Mouse (Mus musculus) urinary bladder, adult 18-20 months (tissue): ENCODE results near the gene Zfyve9.
A peak's percentile ranks its signal among the peaks of the same experiment; 100 is the strongest.

Source experiments
- DNase-seq, 2 experiments: peaks; one replicate each; pipeline ENCODE4 v3.0.0; 2022; ENCODE audit warnings: low spot score in 2 of 2, mixed read lengths in 2 of 2

Zfyve9 gene

GRCm38 (mm10) chr4:108780057-108780863 lies at the start of gene Zfyve9:
TSS of gene Zfyve9 (minus strand) at chr4:108780798.
- DNase-seq, result peak; percentile 69 to 73

DNA sequence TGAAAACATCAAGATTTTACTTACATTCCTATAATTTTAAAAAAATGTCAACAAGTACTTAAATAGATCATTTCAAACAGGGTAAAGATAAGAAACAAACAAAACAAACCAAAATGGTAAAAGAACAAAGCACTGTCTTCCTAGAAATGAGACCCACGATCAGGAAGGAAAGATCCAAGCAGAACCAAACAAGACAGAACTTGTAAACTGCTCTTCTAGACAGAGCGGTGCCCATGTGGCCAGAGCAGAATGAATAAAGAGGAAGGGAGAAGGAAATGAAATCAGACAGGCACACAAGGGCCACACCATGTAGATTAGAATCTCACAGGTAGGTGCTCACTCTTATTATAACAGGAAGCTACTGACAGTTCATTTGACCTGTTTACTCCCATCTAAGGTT lies 46.0 kb upstream of the Zfyve9 start:
- peak in 1 of 2 experiments; percentile 10 for DNase-seq

DNA sequence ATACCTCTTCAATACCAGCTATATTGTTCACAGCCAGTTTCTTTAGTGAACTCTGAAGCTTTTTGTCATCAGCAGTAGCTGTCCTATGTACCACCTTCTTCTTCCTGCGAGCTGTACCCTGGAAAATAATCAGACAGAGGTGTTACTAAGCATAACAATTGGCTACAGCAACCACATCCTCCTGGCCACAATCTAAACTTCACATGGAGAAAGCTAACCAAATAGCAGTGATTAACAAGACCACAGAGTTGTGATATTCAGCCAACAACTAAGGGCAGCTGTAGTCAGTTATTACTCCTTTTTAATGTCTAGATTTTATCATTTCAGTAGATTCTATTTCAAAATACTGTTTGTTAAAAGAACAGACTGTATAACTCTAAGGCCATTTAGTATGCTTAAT lies 45.5 kb upstream of the Zfyve9 start:
- no peak for DNase-seq

DNA sequence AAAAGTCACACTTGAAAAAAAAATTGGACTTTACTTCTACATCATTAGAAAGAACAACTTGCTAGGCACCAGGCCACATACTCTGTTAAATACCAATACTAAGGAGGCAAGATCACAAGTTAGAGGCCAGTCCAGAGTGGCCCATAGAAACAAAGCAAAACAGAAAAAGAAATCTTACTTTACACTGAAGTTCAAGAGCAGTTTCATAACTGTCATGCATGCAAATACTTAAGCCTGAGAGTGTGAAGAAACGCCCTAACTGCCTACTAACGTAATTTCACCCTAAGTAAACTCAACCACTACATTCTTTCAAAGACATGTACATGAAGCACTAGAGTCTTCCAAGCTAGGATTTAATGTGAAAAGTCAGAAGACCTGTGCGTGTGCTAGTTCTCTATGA lies 45.1 kb upstream of the Zfyve9 start:
- no peak for DNase-seq

DNA sequence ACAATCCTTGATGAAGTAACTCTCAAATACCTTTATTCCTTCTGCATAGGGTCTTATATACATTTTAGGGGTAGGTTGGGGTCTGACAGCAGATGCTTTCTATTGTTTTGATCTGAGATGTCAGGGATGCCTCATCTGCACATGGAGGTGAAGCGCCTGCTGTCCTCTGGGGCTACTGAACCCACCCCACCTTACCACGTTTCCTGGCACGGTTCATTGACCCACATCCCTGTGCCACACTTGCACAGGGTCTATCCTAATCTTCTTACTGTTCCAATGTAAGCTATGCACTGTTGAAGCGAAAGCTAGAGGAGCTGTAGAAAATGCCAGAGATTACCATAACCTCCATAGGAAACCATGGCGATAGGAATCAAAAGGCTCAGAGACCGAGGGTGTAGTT lies 31.0 kb upstream of the Zfyve9 start:
- no peak for DNase-seq

- DNase-seq, result no peak
Measured at GRCm38 (mm10) chr4:108811142-108811541, 30.5 kb upstream of the Zfyve9 start.

DNA sequence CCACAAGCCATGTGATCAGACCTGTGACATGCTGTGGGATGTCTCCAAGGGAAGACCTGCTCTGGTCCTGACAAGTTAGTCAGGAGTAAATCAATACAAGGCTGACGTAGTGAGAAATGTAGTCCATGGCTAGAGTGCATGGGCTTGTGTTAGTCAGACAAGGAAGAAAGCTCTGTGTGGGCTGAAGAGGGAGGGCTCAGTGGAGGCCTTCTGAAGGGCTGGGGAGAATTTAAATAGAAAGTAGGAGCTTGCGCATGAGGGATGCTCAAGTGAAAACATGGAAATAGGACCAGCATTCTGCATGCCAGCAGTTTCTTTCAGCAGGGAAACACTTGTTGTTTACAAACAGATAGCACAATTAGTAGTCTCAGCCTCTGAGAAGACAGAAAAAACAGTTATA lies 22.9 kb upstream of the Zfyve9 start:
- no peak for DNase-seq

GRCm38 (mm10) chr4:108798083-108798830 lies 17.7 kb upstream of the Zfyve9 start:
- DNase-seq, result peak; percentile 28 to 61

- DNase-seq, result no peak
Measured at GRCm38 (mm10) chr4:108796701-108797100, 16.1 kb upstream of the Zfyve9 start.

GRCm38 (mm10) chr4:108793941-108794340 lies 13.3 kb upstream of the Zfyve9 start:
- DNase-seq, result no peak

- no peak for DNase-seq
Measured at GRCm38 (mm10) chr4:108790507-108790906, 9.9 kb upstream of the Zfyve9 start.

DNA sequence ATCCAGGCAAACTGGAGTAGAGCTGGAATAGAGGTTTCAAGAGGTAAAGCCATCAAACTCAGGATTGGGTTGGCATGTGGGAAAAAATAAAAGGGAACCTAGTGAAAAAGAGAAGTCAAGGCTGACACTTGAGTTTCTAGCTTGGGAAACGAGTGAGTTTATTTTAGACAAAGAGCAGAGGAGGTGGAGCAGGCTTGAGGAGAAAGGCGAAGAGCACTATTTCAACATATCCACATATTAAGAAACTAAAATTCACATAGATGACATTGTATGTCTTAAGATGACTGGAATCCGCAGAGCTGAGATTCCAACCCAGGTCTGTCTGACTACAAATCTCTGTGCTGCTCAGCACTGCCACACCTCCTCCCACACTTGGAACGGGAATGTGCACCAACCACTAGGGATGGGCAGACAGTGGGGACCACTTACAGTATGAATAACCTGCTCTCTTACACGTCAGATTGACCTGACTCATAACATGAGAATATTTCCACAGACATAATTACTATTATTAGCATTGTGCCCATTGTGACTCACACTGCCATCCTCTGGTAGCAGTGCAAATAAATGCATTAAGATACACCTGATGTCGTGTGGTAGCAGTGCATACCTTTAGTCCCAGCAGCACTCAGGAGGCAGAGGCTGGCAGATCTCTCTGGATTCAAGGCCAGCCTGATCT lies 8.8 kb upstream of the Zfyve9 start:
- DNase-seq, result no peak

DNA sequence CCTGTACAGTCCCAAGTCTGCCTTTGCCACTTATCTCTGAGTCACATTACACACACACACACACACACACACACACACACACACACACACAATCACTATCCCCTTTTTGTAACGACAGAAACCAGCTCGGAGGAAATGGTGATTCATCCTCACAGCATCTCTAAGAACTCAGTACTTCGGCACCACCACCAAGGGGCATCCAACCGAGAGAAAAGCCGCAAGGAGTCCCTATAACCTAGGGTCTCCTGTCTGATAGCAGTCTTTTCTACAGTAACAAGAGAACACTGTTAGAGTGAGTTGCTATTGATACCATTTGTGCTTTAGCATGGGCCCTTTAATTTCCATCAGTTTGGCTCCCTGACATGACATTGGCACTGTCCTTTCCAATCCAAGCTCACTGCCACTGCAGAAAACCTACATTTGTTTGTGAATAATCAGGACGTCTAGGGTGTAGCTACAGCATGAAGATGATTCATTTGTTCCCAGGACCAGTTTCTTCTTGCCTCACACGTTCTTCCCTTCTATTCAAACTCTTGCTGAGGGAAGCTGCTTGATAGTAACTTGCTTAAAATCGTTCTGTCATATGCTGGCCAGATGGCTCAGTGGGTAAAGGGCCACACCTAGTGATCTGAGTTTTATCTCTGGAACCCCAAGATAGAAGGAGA lies 2.0 kb upstream of the Zfyve9 start:
- DNase-seq, result no peak

GRCm38 (mm10) chr4:108781596-108781995 lies 998 bp upstream of the Zfyve9 start:
- DNase-seq, result no peak

GRCm38 (mm10) chr4:108780864-108781205 lies 237 bp upstream of the Zfyve9 start:
- no peak for DNase-seq

GRCm38 (mm10) chr4:108779763-108780056 lies 888 bp downstream of the Zfyve9 start:
- no peak for DNase-seq

DNA sequence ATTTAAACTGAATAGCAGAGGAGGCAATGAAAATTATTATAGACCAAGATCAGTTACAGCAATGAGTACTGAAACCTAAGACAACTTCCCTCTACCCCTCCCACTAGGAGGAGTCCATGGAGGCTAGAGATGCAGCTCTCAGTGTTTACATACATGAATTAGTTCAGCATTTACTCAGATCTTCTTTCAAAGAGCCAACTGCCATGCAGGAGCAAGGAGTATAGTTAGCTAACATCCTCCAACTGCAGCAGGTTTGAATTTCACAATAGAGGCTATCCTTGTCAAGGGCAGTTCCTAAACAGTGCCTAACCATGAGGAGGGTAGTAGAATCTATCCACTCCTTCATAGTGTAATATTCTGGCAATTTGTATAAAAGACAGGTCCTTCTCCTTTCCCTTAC lies 12.1 kb downstream of the Zfyve9 start:
- DNase-seq, result no peak

DNA sequence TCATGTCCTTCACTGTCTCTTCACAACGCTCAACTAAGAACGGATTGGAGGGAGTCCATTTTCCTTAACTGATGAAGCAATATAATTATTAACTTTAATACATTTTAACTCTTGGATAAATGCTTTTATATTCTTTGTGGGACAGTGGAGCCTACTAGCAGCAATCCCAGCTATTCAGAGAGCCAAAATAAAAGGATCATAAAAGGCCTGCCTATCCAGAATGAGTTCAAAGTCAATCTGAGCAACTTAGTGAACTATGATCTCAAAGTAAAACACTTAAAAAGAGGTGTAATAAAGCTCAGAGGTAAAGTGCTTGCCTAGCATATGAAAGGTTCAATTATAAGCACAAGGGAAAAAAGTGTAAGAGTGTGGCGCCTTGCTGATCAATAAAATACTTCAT lies 21.0 kb downstream of the Zfyve9 start:
- no peak for DNase-seq

DNA sequence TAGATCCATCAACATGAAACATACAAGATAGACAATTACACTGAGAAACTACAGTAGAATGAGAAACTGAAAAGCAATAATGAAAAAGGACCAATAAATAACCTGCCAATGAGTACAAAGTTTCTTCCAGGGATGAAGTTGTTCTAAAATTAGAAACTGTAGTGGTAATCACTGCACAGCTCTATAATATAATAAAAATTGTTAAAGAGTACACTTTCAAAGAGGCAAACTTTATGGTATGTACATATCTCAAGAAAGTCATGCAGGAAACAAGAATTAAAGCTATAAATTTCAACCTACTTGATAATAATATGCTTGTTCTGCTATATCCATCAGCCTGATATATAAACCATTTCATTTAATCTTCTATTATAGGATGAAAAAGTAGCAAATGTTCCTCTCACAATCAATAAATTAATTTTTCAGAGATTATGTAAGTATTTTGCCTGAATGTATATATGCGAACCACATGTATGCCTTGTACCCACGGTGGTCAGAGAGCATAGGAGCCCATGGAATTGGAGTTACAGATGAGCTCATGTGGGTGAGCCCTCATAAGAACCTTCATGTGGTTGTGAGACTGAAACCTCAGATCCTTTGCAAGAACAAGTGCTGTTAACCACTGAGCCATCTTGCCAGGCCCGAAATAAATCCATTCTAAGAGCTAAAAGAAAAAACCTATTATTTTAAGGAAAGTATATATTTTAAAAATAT lies 34.3 kb downstream of the Zfyve9 start:
- DNase-seq, result no peak

GRCm38 (mm10) chr4:108731582-108731981 lies 49.0 kb downstream of the Zfyve9 start:
- no peak for DNase-seq

GRCm38 (mm10) chr4:108730450-108730849 lies 50.1 kb downstream of the Zfyve9 start:
- no peak for DNase-seq

GRCm38 (mm10) chr4:108724102-108724501 lies 56.5 kb downstream of the Zfyve9 start:
- no peak for DNase-seq
